In the genomic region with DNA sequence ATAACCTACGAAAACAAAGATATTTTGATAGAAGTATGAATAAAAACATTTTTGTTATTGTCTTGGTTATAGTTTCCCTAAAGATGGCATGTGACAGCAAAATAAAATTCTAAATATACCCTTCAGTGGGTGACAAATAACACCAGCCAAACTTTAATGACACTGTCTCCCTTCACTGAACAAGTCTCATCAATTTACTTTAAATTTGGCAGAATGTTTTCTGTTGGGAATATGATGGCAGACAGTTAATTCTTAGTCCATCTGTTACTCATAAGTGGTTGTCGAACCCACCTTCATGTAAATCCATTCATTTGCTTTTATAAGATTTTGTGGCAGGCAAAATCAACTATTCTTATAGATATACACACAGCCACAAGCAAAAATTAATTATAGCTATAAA, we compare ENCODE assay signal across 32 mouse cellular contexts. TPM values are rescaled to one million over a fixed set of nuclear protein-coding genes. Genes with fewer than 3 reads are reported as not detected.
A peak's percentile ranks its signal among the peaks of the same experiment; 100 is the strongest.
DNase-seq lines count a peak whose midpoint lies in the region; ATAC-seq and TF ChIP-seq lines count a peak whose summit lies in the region.
"Had no signal": no experiment of that assay in that cellular context is flagged by ENCODE, and none has a peak within 500 bp of the region (broad histone marks: within the 10 kb centered on the region; RNA-seq: fewer than 3 reads in every experiment).

No protein-coding gene starts in this region.

- WGBS in hindbrain, embryonic 11.5 days, result 81% methylated on average over 2 of the region's 2 CpGs
- 71% methylated on average over 2 of the region's 2 CpGs for WGBS in hindbrain, embryonic 13.5 days
- 78% methylated on average over 2 of the region's 2 CpGs for WGBS in midbrain, postnatal 0 days
- WGBS in midbrain, embryonic 11.5 days, result 85% methylated on average over 2 of the region's 2 CpGs
- WGBS in hindbrain, embryonic 16.5 days, result 66% methylated on average over 2 of the region's 2 CpGs

- no peak for TF ChIP-seq CTCF in midbrain, postnatal 0 days (IDR thresholded peaks at IDR 0.05)

- DNase-seq in hindbrain, embryonic 11.5 days (ENCODE audit: low spot score), result no peak
- peak; percentile 75 for DNase-seq in midbrain, postnatal 0 days (ENCODE audit: low spot score)
- DNase-seq in midbrain, embryonic 11.5 days (ENCODE audit: low spot score, missing footprints), result no peak
- DNase-seq in kidney, postnatal 10 days, result no peak
- DNase-seq: adrenal gland, adult 2 months; adrenal gland, postnatal 14 days; cerebellum, adult 11-12 months; cerebellum, adult 8-10 months; cerebellum, postnatal 25 days; gastrocnemius, postnatal 10 days; gastrocnemius, postnatal 36 days; heart, adult 2 months; heart, postnatal 14 days; heart, postnatal 4 days; kidney, adult 11 months had no signal

- H3K9me3 ChIP-seq in hindbrain, embryonic 11.5 days (ENCODE audit: control insufficient read depth, low read length), result no peaks in the 10 kb centered on the region
- H3K9me3 ChIP-seq in hindbrain, embryonic 13.5 days, result no peaks in the 10 kb centered on the region
- no peaks in the 10 kb centered on the region for H3K9me3 ChIP-seq in midbrain, postnatal 0 days (ENCODE audit: low read length)
- H3K9me3 ChIP-seq in midbrain, embryonic 11.5 days (ENCODE audit: control insufficient read depth, low read length), result no peaks in the 10 kb centered on the region
- H3K9me3 ChIP-seq in hindbrain, embryonic 16.5 days (ENCODE audit: control insufficient read depth, low read length), result no peaks in the 10 kb centered on the region
- H3K9me3 ChIP-seq: embryonic facial prominence, embryonic 12.5 days; embryonic facial prominence, embryonic 15.5 days; forebrain, embryonic 12.5 days; heart, embryonic 10.5 days; heart, embryonic 13.5 days; intestine, embryonic 15.5 days had no signal

- 0 out of 2 replicates have a peak, but pooled peaks have one; percentile 33 for ATAC-seq in hindbrain, embryonic 11.5 days (ENCODE audit: low FRiP score)
- no peak for ATAC-seq in hindbrain, embryonic 13.5 days (ENCODE audit: low FRiP score)
- ATAC-seq in midbrain, postnatal 0 days (ENCODE audit: low FRiP score), result no peak
- no peak for ATAC-seq in midbrain, embryonic 11.5 days (ENCODE audit: low FRiP score)
- peak; percentile 75 for ATAC-seq in hindbrain, embryonic 16.5 days
- ATAC-seq: CD4-positive, CD25-positive, alpha-beta regulatory T cell, adult 4 months; forebrain, embryonic 16.5 days; intestine, embryonic 15.5 days had no signal

- no peak overlapping the region for H3K4me3 ChIP-seq in hindbrain, embryonic 11.5 days (ENCODE audit: low read depth, low read length)
- no peak overlapping the region for H3K4me3 ChIP-seq in hindbrain, embryonic 13.5 days
- H3K4me3 ChIP-seq in midbrain, postnatal 0 days (ENCODE audit: low read depth, low read length), result no peak overlapping the region
- H3K4me3 ChIP-seq in midbrain, embryonic 11.5 days (ENCODE audit: low read depth, low read length), result no peak overlapping the region
- H3K4me3 ChIP-seq in hindbrain, embryonic 16.5 days (ENCODE audit: low read length), result no peak overlapping the region
- H3K4me3 ChIP-seq: embryonic facial prominence, embryonic 12.5 days; embryonic facial prominence, embryonic 15.5 days; forebrain, embryonic 12.5 days; heart, adult 2 months; heart, embryonic 10.5 days; heart, embryonic 13.5 days; intestine, embryonic 15.5 days had no signal

- no peak overlapping the region for H3K27ac ChIP-seq in hindbrain, embryonic 11.5 days (ENCODE audit: low read depth, low read length)
- no peak overlapping the region for H3K27ac ChIP-seq in hindbrain, embryonic 13.5 days
- H3K27ac ChIP-seq in midbrain, postnatal 0 days (ENCODE audit: low read depth, low read length), result no peak overlapping the region
- H3K27ac ChIP-seq in midbrain, embryonic 11.5 days (ENCODE audit: low read depth, low read length), result no peak overlapping the region
- H3K27ac ChIP-seq in hindbrain, embryonic 16.5 days (ENCODE audit: low read depth, low read length), result no peak overlapping the region
- H3K27ac ChIP-seq: embryonic facial prominence, embryonic 12.5 days; embryonic facial prominence, embryonic 15.5 days; forebrain, embryonic 12.5 days; heart, adult 2 months; heart, embryonic 10.5 days; heart, embryonic 13.5 days; intestine, embryonic 15.5 days had no signal

- H3K4me2 ChIP-seq in hindbrain, embryonic 11.5 days (replicated peaks; ENCODE audit: low read depth, low read length), result no peak overlapping the region
- no peak overlapping the region for H3K4me2 ChIP-seq in hindbrain, embryonic 13.5 days
- H3K4me2 ChIP-seq in midbrain, postnatal 0 days (ENCODE audit: low read depth, low read length, poor library complexity, severe bottlenecking), result no peak overlapping the region
- H3K4me2 ChIP-seq in midbrain, embryonic 11.5 days, result no peak overlapping the region
- H3K4me2 ChIP-seq in hindbrain, embryonic 16.5 days (ENCODE audit: low read length), result no peak overlapping the region
- H3K4me2 ChIP-seq: embryonic facial prominence, embryonic 12.5 days; embryonic facial prominence, embryonic 15.5 days; forebrain, embryonic 12.5 days; heart, embryonic 13.5 days; intestine, embryonic 15.5 days had no signal

- no peaks in the 10 kb centered on the region for H3K27me3 ChIP-seq in hindbrain, embryonic 11.5 days (ENCODE audit: control insufficient read depth, insufficient read depth, low read length)
- H3K27me3 ChIP-seq in hindbrain, embryonic 13.5 days, result no peaks in the 10 kb centered on the region
- no peaks in the 10 kb centered on the region for H3K27me3 ChIP-seq in midbrain, postnatal 0 days (ENCODE audit: insufficient read depth, low read length)
- H3K27me3 ChIP-seq in midbrain, embryonic 11.5 days (ENCODE audit: control insufficient read depth, insufficient read depth, low read length), result no peaks in the 10 kb centered on the region
- no peaks in the 10 kb centered on the region for H3K27me3 ChIP-seq in hindbrain, embryonic 16.5 days (replicated peaks; ENCODE audit: control insufficient read depth, insufficient read depth, low read length)
- H3K27me3 ChIP-seq: embryonic facial prominence, embryonic 12.5 days; embryonic facial prominence, embryonic 15.5 days; forebrain, embryonic 12.5 days; heart, embryonic 13.5 days; intestine, embryonic 15.5 days had no signal

- H3K4me1 ChIP-seq in hindbrain, embryonic 11.5 days (replicated peaks; ENCODE audit: control insufficient read depth, insufficient read depth, low read length), result no peaks in the 10 kb centered on the region
- no peaks in the 10 kb centered on the region for H3K4me1 ChIP-seq in hindbrain, embryonic 13.5 days (replicated peaks)
- no peaks in the 10 kb centered on the region for H3K4me1 ChIP-seq in midbrain, postnatal 0 days (ENCODE audit: insufficient read depth, low read length)
- H3K4me1 ChIP-seq in midbrain, embryonic 11.5 days (ENCODE audit: control insufficient read depth, insufficient read depth, low read length), result no peaks in the 10 kb centered on the region
- H3K4me1 ChIP-seq in hindbrain, embryonic 16.5 days (ENCODE audit: control insufficient read depth, insufficient read depth, low read depth, low read length), result no peaks in the 10 kb centered on the region
- H3K4me1 ChIP-seq: embryonic facial prominence, embryonic 12.5 days; embryonic facial prominence, embryonic 15.5 days; forebrain, embryonic 12.5 days; heart, embryonic 10.5 days; heart, embryonic 13.5 days; intestine, embryonic 15.5 days had no signal

- H3K9ac ChIP-seq in hindbrain, embryonic 11.5 days (ENCODE audit: low read depth, low read length), result no peak overlapping the region
- H3K9ac ChIP-seq in hindbrain, embryonic 13.5 days, result no peak overlapping the region
- H3K9ac ChIP-seq in midbrain, postnatal 0 days (replicated peaks; ENCODE audit: low read length, poor library complexity, severe bottlenecking), result no peak overlapping the region
- no peak overlapping the region for H3K9ac ChIP-seq in midbrain, embryonic 11.5 days (ENCODE audit: low read length)
- no peak overlapping the region for H3K9ac ChIP-seq in hindbrain, embryonic 16.5 days (ENCODE audit: low read depth, low read length)
- H3K9ac ChIP-seq: embryonic facial prominence, embryonic 12.5 days; embryonic facial prominence, embryonic 15.5 days; forebrain, embryonic 12.5 days; heart, embryonic 13.5 days; intestine, embryonic 15.5 days had no signal

- no peaks in the 10 kb centered on the region for H3K36me3 ChIP-seq in hindbrain, embryonic 11.5 days (ENCODE audit: control insufficient read depth, insufficient read depth, low read length)
- H3K36me3 ChIP-seq in hindbrain, embryonic 13.5 days, result no peaks in the 10 kb centered on the region
- H3K36me3 ChIP-seq in midbrain, postnatal 0 days (ENCODE audit: insufficient read depth, low read length), result no peaks in the 10 kb centered on the region
- H3K36me3 ChIP-seq in midbrain, embryonic 11.5 days (ENCODE audit: control insufficient read depth, insufficient read depth, low read length), result no peaks in the 10 kb centered on the region
- H3K36me3 ChIP-seq in hindbrain, embryonic 16.5 days (ENCODE audit: control insufficient read depth, insufficient read depth, low read length), result no peaks in the 10 kb centered on the region
- H3K36me3 ChIP-seq: embryonic facial prominence, embryonic 12.5 days; embryonic facial prominence, embryonic 15.5 days; forebrain, embryonic 12.5 days; heart, embryonic 10.5 days; heart, embryonic 13.5 days; intestine, embryonic 15.5 days had no signal

RNA-seq across cellular contexts. Expression of gene 1700003H04Rik, which starts 42.6 kb away (rescaled TPM):
- polyA plus RNA-seq in hindbrain, embryonic 11.5 days (2014; fragmentation: Nextera tagmentation; extraction: Ambion mirVana), result not detected in 2 replicates
- not detected in 2 replicates for polyA plus RNA-seq in hindbrain, embryonic 13.5 days (2015; fragmentation: Nextera tagmentation; extraction: Ambion mirVana)
- not detected in 2 replicates for total RNA-seq in midbrain, postnatal 0 days (2014; rRNA removed)
- polyA plus RNA-seq in midbrain, postnatal 0 days (2015; fragmentation: Nextera tagmentation; extraction: Ambion mirVana), result not detected in 2 replicates
- polyA plus RNA-seq in midbrain, embryonic 11.5 days (2014; fragmentation: Nextera tagmentation; extraction: Ambion mirVana), result not detected in 2 replicates
- not detected in 2 replicates for polyA plus RNA-seq in hindbrain, embryonic 16.5 days (2015; fragmentation: Nextera tagmentation; extraction: Ambion mirVana)
- total RNA-seq: adrenal gland, adult 2 months; adrenal gland, postnatal 14 days; adrenal gland, postnatal 4 days; common myeloid progenitor, adult 5-6 weeks; gastrocnemius, adult 18-20 months; gastrocnemius, postnatal 10 days; gastrocnemius, postnatal 36 days; granulocyte monocyte progenitor cell, adult 5-6 weeks; heart, adult 2 months; heart, postnatal 14 days; heart, postnatal 4 days; MEL had no signal
- polyA plus RNA-seq: adrenal gland, adult 2 months; C2C12; CD4-positive, CD25-positive, alpha-beta regulatory T cell, adult 4 months; embryonic facial prominence, embryonic 12.5 days; embryonic facial prominence, embryonic 15.5 days; forebrain, embryonic 12.5 days; forebrain, embryonic 16.5 days; heart, adult 2 months; heart, embryonic 10.5 days; heart, embryonic 13.5 days; heart, embryonic 16.5 days; intestine, embryonic 15.5 days had no signal

Comparison
In these comparisons a context has a peak if more than half of its experiments do, and no peak if none do; other contexts are left out.
1. ATAC-seq: peak in hindbrain, embryonic 11.5 days (single experiment) and hindbrain, embryonic 16.5 days (single experiment); none in hindbrain, embryonic 13.5 days (single experiment), midbrain, postnatal 0 days (single experiment) and midbrain, embryonic 11.5 days (single experiment).